Mouse (Mus musculus) limb, embryonic 13.5 days (tissue): Measurements from ENCODE around the gene Xylt1. TPM values are rescaled to one million over a fixed set of nuclear protein-coding genes. Genes with fewer than 3 reads are reported as not detected.

Experiments used
- ATAC-seq: fragments of 200-750 bp; cut with Nextera tagmentation; 2 replicates; pipeline ENCODE4 v1.8.0; 2017; ENCODE audit warnings: low read depth, moderate number of reproducible peaks, moderate TSS enrichment; ENCODE audit not compliant: low FRiP score
- H3K27ac ChIP-seq: fragments of 300-500 bp; sonication (generic); 2 replicates; pipeline ENCODE4 v1.5.1; 2015; ENCODE audit warnings: inconsistent platforms, mild to moderate bottlenecking, moderate library complexity
- H3K27me3 ChIP-seq: fragments of 300-500 bp; sonication (generic); 2 replicates; pipeline ENCODE4 v1.6.1; 2015; ENCODE audit warnings: mild to moderate bottlenecking, inconsistent platforms
- H3K36me3 ChIP-seq: fragments of 300-500 bp; sonication (generic); 2 replicates; pipeline ENCODE4 v1.6.1; 2015; ENCODE audit warnings: inconsistent platforms, mild to moderate bottlenecking, moderate library complexity
- H3K4me1 ChIP-seq: fragments of 300-500 bp; sonication (generic); 2 replicates; pipeline ENCODE4 v1.6.1; 2015; ENCODE audit warnings: inconsistent platforms
- H3K4me2 ChIP-seq: fragments of 300-500 bp; sonication (generic); replicated peaks from 2 replicates; pipeline ENCODE4 v1.6.1; 2015; ENCODE audit warnings: inconsistent platforms, mild to moderate bottlenecking, moderate library complexity
- H3K4me3 ChIP-seq: fragments of 300-500 bp; sonication (generic); 2 replicates; pipeline ENCODE4 v1.5.1; 2015; ENCODE audit warnings: moderate library complexity, mild to moderate bottlenecking, inconsistent platforms
- H3K9ac ChIP-seq: fragments of 300-500 bp; sonication (generic); 2 replicates; pipeline ENCODE4 v1.6.1; 2015; ENCODE audit warnings: mild to moderate bottlenecking, inconsistent platforms
- H3K9me3 ChIP-seq: fragments of 300-500 bp; sonication (generic); 2 replicates; pipeline ENCODE4 v1.6.1; 2016; ENCODE audit warnings: inconsistent platforms
- WGBS: fragments of 180-500 bp; shearing (Covaris S2); methylation state at CpG from one replicate; pipeline ENCODE4 v1.1.7; 2015; 5-methylcytosine and 5-hydroxymethylcytosine counted together
- polyA plus RNA-seq: library from polyadenylated mRNA; unstranded; fragments of >200 nt; fragmentation: Nextera tagmentation; extraction: Ambion mirVana; gene quantifications from 2 replicates; pipeline ENCODE4 v1.2.1, GENCODE M21; 2015

The Xylt1 gene
- polyA plus RNA-seq, 1 experiment from 2014 or later, result 2.7 TPM

DNA sequence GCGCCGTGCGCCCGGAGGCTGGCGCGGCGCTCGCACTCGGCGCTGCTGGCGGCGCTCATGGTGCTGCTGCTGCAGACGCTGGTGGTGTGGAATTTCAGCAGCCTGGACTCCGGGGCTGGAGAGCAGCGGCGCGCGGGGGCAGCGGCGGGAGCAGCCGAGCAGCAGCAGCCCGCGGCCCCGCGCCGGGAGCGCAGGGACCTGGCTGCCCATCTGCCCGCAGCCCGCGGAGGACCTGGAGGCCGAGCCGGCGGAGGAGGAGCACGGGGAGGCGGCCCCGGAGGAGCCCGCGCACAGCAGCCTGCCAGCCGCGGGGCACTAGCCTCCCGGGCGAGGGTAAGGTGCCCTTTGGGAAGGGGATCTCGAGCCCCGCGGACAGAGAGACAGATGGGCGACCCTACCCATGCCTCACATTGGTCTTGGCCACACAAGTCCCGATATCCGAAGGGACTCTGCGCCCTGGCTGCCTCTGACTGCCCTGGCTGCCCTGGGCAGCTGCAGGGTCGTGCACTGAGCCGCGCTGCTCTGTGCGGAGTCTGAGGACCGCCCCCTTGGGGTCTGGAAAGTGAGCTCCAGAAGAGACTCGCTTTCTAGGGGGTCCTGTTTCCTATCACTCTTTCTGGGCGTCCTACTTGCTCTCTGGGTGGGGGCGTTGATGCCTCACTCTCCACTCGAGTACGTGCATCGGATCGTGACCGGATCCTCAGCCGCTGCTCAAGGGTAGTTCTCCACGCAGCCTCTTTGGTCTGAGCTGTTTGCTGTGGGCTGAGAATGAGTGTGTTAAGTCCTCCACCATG is 606 bp downstream of the Xylt1 start:
- Histone ChIP-seq H3K36me3 (no peaks in the 10 kb centered on the region), H3K4me1 (peaks cover 25% of the 10 kb centered on the region), H3K9ac (peak overlapping the region; percentile 87), H3K4me3 (peak overlapping the region; percentile 87), H3K9me3 (no peaks in the 10 kb centered on the region), H3K27ac (peak overlapping the region; percentile 86), H3K27me3 (peaks cover 21% of the 10 kb centered on the region), H3K4me2 (peak overlapping the region; percentile 86)
- ATAC-seq, result peak; percentile 74
- under 1% methylated on average over 64 of the region's 64 CpGs for WGBS

DNA sequence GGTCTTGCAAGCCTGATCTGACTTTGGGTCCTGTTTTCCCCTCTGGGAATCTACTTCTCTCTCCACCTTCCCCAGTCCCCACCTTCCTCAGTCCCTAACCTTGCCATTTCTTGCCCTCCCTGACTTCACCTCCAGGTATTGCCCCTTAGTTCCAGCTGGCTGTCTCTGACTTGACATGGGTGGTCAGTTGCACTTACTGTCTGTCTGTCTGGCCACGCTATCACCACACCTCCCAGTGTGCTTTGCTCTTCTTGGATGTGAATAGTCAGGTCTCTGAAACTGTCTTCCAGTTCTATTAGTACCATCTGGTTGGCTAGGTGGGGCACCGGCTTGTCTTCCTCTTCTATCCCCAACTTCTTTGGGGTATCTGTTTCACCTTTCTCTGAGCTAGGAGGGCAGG is 1.2 kb downstream of the Xylt1 start:
- Histone ChIP-seq H3K36me3 (no peaks in the 10 kb centered on the region), H3K27ac (no peak overlapping the region), H3K4me2 (peak overlapping the region; percentile 86), H3K27me3 (peaks cover 21% of the 10 kb centered on the region), H3K4me3 (peak overlapping the region; percentile 87), H3K4me1 (peaks cover 25% of the 10 kb centered on the region), H3K9ac (peak overlapping the region; percentile 87), H3K9me3 (no peaks in the 10 kb centered on the region)
- WGBS, result 24% methylated on average over 2 of the region's 2 CpGs
- no peak for ATAC-seq

DNA sequence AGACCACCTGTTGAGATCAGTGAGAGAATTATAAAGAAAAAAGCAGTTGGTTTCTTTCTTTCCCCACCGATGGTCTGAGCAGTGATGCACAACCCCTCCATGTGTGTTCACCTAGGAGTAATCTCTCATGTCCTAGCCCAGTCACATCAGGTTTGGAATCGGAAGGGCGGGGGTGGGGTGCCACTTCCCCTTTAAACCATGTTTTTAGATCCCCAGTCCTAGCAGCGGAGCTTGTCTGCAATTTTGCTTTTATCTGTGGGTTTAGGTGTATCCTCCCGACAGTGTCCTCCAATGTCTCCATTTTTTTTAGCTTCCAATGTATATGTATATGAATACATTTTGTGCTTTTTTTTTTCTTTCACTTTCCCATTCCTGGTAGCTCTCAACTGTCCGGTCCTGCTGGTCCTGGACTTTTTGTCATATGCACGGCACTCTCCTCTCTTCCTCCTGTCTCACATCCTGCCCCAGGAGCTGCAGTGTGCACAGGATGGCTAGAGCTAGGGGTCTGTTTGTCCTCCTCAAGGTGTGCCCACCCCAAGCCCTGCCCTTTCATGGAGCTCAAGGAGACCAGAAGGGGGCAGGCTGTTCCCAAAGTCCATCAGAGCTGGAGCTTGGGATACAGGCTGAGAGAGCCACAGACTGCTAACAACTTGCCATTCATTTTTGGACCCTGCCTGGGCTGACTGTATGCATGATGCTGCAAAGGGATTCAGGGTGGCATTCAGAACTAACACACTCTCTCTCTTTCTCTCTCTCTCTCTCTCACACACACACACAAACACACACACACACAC is 2.6 kb downstream of the Xylt1 start:
- Histone ChIP-seq H3K27ac (no peak overlapping the region), H3K4me1 (peaks cover 25% of the 10 kb centered on the region), H3K4me2 (peak overlapping the region; percentile 86), H3K36me3 (peaks cover 4% of the 10 kb centered on the region; the same call in 1 of the 2 replicates), H3K4me3 (peak overlapping the region; percentile 87), H3K27me3 (peaks cover 15% of the 10 kb centered on the region), H3K9ac (no peak overlapping the region), H3K9me3 (no peaks in the 10 kb centered on the region)
- ATAC-seq, result no peak
- WGBS, result 77% methylated on average over 7 of the region's 7 CpGs

DNA sequence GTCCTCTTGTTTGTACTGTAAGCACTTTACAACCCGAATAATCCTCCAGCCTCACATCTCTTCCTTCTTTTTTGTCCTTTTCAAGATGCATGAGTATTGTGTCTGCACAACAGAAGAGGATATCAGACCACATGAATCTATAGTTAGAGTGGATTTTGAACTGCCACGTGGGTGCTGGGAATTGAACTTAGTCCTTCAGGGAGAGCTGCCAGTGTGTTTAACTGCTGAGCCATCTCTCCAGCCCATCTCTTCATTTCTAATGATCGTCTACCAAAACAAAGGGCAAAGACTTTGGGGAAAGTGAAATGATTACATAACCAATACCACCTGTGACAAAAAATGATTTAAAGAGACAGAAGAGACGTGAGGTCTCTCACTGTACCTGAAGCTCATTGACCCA is 5.6 kb downstream of the Xylt1 start:
- WGBS, result 77% methylated on average over 4 of the region's 4 CpGs
- Histone ChIP-seq H3K9me3 (no peaks in the 10 kb centered on the region), H3K36me3 (peaks cover 10% of the 10 kb centered on the region), H3K4me1 (peaks cover 20% of the 10 kb centered on the region), H3K27me3 (no peaks in the 10 kb centered on the region), H3K4me3 (no peak overlapping the region), H3K9ac (no peak overlapping the region), H3K27ac (no peak overlapping the region), H3K4me2 (no peak overlapping the region)
- ATAC-seq, result no peak

DNA sequence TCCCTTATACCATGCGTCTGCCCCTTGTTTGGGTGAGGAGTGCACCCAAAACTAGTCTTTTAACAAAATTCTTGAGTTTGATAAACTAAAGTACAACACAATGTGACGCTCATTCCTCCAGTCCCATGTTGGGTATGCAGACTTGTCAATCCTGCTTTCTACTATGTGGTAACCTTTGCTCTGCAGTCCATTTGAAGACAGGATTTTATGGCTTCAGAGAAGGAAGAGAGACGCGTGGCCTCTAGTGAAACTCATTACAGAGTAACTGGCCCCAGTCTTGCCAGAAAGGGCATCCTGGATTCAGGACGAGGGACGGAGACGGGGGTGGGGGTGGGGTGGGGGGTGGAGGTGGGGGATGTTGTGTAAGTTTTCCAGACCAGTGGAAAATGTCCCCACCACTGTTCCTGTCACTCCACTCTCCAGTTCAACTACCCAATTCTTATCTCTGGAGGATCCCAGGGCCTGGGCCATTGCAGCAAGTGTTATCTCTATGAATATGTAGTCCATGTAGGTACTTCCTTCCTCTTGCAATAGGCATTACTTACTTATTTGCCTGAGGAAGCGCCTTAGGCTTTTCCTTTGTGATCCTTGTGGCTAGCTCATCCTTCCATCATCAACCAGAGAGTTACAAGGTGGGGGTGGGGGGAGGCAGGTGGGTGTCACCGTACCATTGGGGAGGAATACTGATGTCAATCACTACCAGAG is 7.7 kb downstream of the Xylt1 start:
- no peaks in the 10 kb centered on the region for H3K27me3 ChIP-seq
- H3K27ac ChIP-seq, result no peak overlapping the region
- no peak overlapping the region for H3K4me2 ChIP-seq
- no peaks in the 10 kb centered on the region for H3K9me3 ChIP-seq
- 66% methylated on average over 9 of the region's 9 CpGs for WGBS
- H3K4me1 ChIP-seq, result peaks cover 9% of the 10 kb centered on the region; the same call in 1 of the 2 replicates
- no peak overlapping the region for H3K9ac ChIP-seq
- H3K4me3 ChIP-seq, result no peak overlapping the region
- ATAC-seq, result no peak
- peaks cover 10% of the 10 kb centered on the region for H3K36me3 ChIP-seq

DNA sequence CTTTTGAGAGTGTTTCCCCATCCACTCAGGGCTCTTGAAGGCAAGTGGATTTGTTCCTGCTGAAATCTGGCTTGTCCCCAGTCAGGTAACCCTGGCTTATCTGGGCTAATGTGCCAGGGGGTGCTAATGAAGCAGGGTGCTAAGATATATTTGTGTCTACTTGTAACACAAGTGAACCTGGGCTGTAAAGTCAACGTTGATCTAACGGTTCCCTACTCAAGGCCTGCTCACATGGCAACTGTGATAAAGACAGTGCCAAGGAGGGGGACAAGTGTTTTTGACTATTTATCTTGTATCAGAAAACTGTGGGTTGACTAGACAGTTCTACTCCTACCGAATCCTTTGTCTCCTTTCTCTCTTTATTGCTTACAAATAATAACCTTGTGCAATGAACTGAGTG is 8.3 kb downstream of the Xylt1 start:
- Histone ChIP-seq H3K9ac (no peak overlapping the region), H3K4me1 (peaks cover 14% of the 10 kb centered on the region; the same call in 1 of the 2 replicates), H3K27ac (no peak overlapping the region), H3K36me3 (peaks cover 10% of the 10 kb centered on the region), H3K4me2 (no peak overlapping the region), H3K27me3 (no peaks in the 10 kb centered on the region), H3K4me3 (no peak overlapping the region), H3K9me3 (no peaks in the 10 kb centered on the region)
- no peak for ATAC-seq
- 86% methylated on average over 3 of the region's 3 CpGs for whole genome bisulfite sequencing

DNA sequence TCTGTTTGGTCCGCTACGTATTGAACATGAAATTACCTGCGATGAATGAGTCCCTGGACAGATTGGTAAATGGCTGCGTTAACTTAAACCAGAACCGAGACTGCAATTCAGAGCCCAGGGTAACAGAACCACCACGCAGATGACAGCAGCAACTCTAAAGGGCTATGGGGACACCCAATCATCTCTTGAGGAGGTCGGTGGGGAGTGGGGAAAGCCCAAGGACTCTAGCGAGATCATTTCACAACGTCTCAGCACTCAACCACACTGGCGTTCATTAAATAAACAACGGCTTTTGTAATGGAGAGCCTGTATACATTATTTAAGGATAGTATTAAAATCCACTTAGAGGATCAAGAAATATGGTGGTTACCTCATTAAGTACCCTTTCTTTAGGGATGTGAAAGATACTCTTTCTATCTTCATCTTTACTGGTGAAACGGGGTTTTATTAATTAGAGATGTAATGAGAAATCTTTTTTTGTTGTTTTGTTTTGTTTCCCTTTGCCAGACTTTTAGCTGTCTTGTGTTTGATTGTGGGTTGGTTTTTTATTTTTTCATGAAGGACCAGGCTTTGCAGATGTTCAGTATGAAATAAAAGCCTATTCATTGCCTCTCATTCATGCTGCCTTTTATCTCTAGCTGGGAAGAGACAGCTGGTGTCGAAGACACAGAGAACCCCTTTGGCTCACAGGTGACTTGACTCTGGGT is 12.2 kb downstream of the Xylt1 start:
- Histone ChIP-seq H3K4me2 (no peak overlapping the region), H3K27me3 (no peaks in the 10 kb centered on the region), H3K9ac (no peak overlapping the region), H3K9me3 (peaks cover under 1% of the 10 kb centered on the region; the same call in 1 of the 2 replicates), H3K27ac (no peak overlapping the region), H3K36me3 (peaks cover 6% of the 10 kb centered on the region), H3K4me3 (no peak overlapping the region), H3K4me1 (peaks cover 14% of the 10 kb centered on the region; the same call in 1 of the 2 replicates)
- 75% methylated on average over 13 of the region's 13 CpGs for WGBS
- ATAC-seq, result no peak

DNA sequence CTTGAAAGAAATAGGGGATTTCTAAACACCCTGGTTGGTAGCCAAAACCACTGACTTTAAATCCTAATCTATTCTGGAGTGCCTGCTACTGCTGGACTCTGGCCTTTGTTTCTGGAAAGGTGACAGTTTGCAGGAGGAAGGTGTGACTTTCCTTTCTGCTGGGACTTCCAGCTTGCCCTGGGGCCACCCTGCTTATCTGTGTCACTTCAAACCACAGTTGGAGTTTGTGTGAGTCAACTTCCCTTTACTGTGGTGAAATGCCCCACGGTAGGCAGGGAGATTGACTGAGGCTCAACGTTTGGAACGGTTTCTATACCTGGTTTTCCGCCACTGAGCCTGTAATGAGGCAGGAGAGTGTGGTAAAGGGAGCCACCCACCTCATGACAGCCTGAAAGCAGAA is 13.2 kb downstream of the Xylt1 start:
- ATAC-seq, result no peak
- Histone ChIP-seq H3K27me3 (no peaks in the 10 kb centered on the region), H3K36me3 (peaks cover 9% of the 10 kb centered on the region), H3K9ac (no peak overlapping the region), H3K27ac (no peak overlapping the region), H3K4me1 (peaks cover 14% of the 10 kb centered on the region; the same call in 1 of the 2 replicates), H3K4me3 (no peak overlapping the region), H3K4me2 (no peak overlapping the region), H3K9me3 (peaks cover 6% of the 10 kb centered on the region; the same call in 1 of the 2 replicates)
- 50% methylated on average over 4 of the region's 4 CpGs for WGBS

DNA sequence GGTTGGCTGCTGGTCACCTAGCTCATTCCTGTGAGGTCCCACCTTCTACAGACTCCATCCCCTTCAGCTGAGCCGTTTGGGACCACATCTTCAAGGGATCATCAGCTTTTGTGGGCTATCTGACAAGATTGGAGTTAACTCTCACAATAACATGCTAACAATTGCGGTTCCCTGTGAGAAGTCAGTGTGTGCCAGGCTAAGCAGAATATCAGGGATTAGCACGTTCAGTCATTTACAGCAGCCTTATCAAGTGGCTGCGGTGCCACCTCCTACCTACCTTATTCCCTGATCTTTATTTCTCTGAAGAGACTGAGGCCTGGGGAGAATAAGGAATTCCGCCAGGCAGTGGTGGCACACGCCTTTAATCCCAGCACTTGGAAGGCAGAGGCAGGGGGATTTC is 13.6 kb downstream of the Xylt1 start:
- H3K9ac ChIP-seq, result no peak overlapping the region
- ATAC-seq, result no peak
- H3K27ac ChIP-seq, result no peak overlapping the region
- H3K4me2 ChIP-seq, result no peak overlapping the region
- no peak overlapping the region for H3K4me3 ChIP-seq
- H3K4me1 ChIP-seq, result peaks cover 14% of the 10 kb centered on the region; the same call in 1 of the 2 replicates
- peaks cover 6% of the 10 kb centered on the region; the same call in 1 of the 2 replicates for H3K9me3 ChIP-seq
- 81% methylated on average over 6 of the region's 6 CpGs for WGBS
- no peaks in the 10 kb centered on the region for H3K27me3 ChIP-seq
- peaks cover 13% of the 10 kb centered on the region for H3K36me3 ChIP-seq

DNA sequence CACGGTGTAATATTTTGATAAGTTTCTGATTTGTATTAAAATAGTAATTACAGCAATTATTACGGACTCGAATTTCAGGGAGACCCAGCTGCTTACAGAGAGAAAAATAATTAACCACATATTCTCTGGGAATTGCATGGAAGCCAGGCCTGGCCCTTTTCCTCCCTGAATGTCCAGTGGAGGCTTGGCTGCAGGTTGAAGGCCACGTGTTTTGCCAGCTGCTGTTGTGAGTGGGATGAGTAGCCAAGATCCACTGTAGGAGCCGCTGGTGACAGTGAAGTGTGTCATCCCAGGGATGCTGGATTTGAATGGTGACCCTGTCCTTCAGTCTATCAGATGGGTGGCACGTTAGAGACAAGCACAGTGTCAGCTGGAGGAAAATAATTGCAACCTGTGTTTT is 14.7 kb downstream of the Xylt1 start:
- Histone ChIP-seq H3K27me3 (no peaks in the 10 kb centered on the region), H3K9ac (no peak overlapping the region), H3K36me3 (0 out of 2 replicates have a peak, but pooled peaks cover 8% of the 10 kb centered on the region), H3K27ac (no peak overlapping the region), H3K4me3 (no peak overlapping the region), H3K4me2 (no peak overlapping the region), H3K4me1 (peaks cover 14% of the 10 kb centered on the region; the same call in 1 of the 2 replicates), H3K9me3 (peaks cover 6% of the 10 kb centered on the region; the same call in 1 of the 2 replicates)
- no peak for ATAC-seq
- WGBS, result 72% methylated on average over 6 of the region's 6 CpGs

DNA sequence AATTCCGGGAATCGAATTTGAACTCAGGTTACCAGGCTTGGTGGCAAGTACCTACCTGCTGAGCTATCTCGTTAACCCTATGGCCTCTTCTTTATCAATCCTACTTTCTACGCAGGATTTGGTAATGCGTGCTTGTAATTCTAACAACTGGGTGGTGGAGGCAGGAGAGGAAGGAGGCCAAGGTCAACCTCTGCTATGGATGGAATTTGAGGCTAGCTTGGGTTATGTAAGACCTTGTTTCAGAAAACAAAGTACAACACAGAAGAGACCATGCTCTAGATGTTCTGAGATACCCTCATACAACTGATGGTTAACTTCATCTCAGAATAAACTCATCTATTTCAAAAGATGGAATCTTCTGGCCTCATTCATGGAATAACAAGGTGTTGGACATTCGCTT is 17.1 kb downstream of the Xylt1 start:
- Histone ChIP-seq H3K9ac (no peak overlapping the region), H3K4me2 (no peak overlapping the region), H3K27me3 (no peaks in the 10 kb centered on the region), H3K27ac (no peak overlapping the region), H3K36me3 (0 out of 2 replicates have a peak, but pooled peaks cover 8% of the 10 kb centered on the region), H3K4me3 (no peak overlapping the region), H3K4me1 (peaks cover 8% of the 10 kb centered on the region; the same call in 1 of the 2 replicates), H3K9me3 (peaks cover 6% of the 10 kb centered on the region; the same call in 1 of the 2 replicates)
- 89% methylated on average over 6 of the region's 6 CpGs for WGBS
- ATAC-seq, result no peak
